Mouse (Mus musculus): ENCODE data around the gene 0610010K14Rik. TPM values are rescaled to one million over a fixed set of nuclear protein-coding genes. Genes with fewer than 3 reads are reported as not detected.

The 0610010K14Rik gene
- polyA plus RNA-seq, 1 experiment from 2014 or later, result 211 TPM

DNA sequence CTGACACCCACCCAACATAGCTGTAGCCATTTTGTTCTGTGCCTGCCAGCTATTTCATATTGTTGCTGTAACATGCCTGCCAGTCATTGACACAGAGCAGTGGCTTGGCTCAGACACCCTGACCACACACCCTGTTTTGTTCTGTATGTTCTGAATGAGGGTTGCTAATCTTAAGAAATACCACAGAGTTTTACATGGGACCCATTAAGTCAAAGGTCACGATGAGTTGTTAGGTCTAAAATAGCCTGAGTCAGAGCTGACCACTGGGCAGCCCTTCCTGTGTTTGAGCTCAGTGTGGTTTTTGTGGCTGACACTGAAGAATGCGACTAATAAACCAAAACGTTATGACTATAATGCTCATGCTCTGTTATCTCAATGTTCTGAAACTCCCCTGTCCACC, 39.4 kb downstream of the 0610010K14Rik start:
- Histone ChIP-seq H3K27ac (replicated peaks; ENCODE audit: low read depth, low read length) (no peak overlapping the region), H3K4me3 (ENCODE audit: low read depth, low read length) (no peak overlapping the region), H3K9me3 (replicated peaks; ENCODE audit: control insufficient read depth, low read length) (no peaks in the 10 kb centered on the region), H3K36me3 (replicated peaks; ENCODE audit: control insufficient read depth, insufficient read depth, low read depth, low read length) (no peaks in the 10 kb centered on the region), H3K9ac (replicated peaks; ENCODE audit: low read length) (no peak overlapping the region), H3K4me2 (ENCODE audit: low read depth, low read length) (no peak overlapping the region), H3K27me3 (ENCODE audit: control insufficient read depth, insufficient read depth, low read length) (no peaks in the 10 kb centered on the region), H3K4me1 (ENCODE audit: control insufficient read depth, insufficient read depth, low read length) (no peaks in the 10 kb centered on the region; the same call in 1 of the 2 replicates)
- DNase-seq (ENCODE audit: low spot score) (no peak), ATAC-seq (replicated peaks; ENCODE audit: insufficient number of reproducible peaks, low FRiP score, low TSS enrichment, low read depth) (no peak)
- WGBS, result 83% methylated on average over 3 of the region's 3 CpGs

DNA sequence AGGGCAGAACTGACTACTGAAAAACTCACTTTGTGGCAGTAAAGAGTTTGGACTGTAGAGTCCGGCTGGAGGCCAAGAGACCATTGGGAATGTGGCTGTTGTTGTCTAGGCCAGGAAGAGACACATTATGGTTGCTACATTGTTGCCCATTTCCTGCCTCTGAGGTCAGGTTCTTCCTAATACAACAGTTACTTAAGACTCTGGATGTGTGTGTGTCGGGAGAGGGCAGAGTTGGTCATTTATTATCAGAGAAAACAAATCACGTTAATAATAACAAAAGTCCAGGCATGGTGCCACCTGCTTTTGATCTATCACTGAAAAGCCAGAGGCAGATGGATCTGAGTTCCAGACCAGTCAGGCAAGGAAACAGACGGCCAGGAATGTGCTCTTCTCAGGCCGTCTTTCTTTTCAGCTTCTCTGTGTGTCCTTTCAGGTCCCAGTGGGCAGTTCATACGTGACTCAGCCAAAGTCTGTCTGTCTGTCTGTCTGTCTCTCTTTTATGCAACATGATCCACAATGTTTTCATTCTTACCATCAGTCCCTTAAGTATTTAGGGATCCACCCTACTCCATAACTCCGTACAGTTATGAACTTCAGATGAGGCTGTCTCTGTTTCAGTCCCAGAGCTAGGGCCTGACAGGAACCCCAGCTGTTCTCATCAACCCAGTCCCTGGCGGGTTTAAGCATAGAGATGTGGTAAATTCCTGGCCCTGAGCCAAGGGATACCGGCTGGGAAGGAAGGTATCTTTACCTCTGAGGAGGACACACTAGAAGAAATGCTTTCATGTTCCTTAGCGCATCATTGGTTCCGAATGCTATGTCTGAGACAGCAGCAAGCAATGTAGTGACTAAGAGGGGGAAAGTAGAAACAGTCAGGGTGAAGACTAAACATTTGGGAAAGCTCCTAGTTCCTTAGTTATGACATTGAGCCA, 44.1 kb downstream of the 0610010K14Rik start:
- no peaks in the 10 kb centered on the region for H3K4me1 ChIP-seq (ENCODE audit: control insufficient read depth, insufficient read depth, low read length)
- WGBS, result 60% methylated on average over 11 of the region's 11 CpGs

DNA sequence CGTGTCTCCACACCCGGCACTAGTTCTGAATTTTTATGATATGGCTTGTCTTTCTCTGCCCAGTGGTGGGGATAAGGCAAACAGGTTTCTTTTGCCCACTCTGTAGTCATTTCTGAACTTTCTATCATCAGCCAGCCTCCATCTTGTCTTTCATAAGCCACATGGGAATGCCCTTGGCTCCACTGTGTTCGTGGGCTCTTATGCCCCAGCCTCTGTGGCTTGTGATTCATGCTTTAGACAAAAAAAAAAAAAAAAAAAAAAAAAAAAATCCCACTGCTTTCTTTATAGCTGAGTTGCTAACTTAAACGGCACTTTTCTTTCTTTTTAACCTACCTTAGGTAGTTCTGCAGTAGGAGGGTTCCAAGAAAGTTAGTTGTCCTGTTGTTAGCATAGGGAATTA, 45.6 kb downstream of the 0610010K14Rik start:
- 78% methylated on average over 4 of the region's 4 CpGs for WGBS
- Histone ChIP-seq H3K9ac (replicated peaks; ENCODE audit: low read length) (no peak overlapping the region), H3K4me1 (ENCODE audit: control insufficient read depth, insufficient read depth, low read length) (no peaks in the 10 kb centered on the region), H3K27ac (replicated peaks; ENCODE audit: low read depth, low read length) (no peak overlapping the region), H3K4me2 (ENCODE audit: low read depth, low read length) (no peak overlapping the region), H3K9me3 (replicated peaks; ENCODE audit: control insufficient read depth, low read length) (no peaks in the 10 kb centered on the region), H3K36me3 (replicated peaks; ENCODE audit: control insufficient read depth, insufficient read depth, low read depth, low read length) (no peaks in the 10 kb centered on the region), H3K27me3 (ENCODE audit: control insufficient read depth, insufficient read depth, low read length) (no peaks in the 10 kb centered on the region), H3K4me3 (ENCODE audit: low read depth, low read length) (no peak overlapping the region)
- DNase-seq (ENCODE audit: low spot score) (no peak), ATAC-seq (replicated peaks; ENCODE audit: insufficient number of reproducible peaks, low FRiP score, low TSS enrichment, low read depth) (no peak)

More for the DNA sequence above, 44.1 kb downstream of the 0610010K14Rik start:
- DNase-seq (ENCODE audit: low spot score) (peak; percentile 7), ATAC-seq (replicated peaks; ENCODE audit: insufficient number of reproducible peaks, low FRiP score, low TSS enrichment, low read depth) (no peak)
- Histone ChIP-seq H3K9ac (replicated peaks; ENCODE audit: low read length) (no peak overlapping the region), H3K4me2 (ENCODE audit: low read depth, low read length) (no peak overlapping the region), H3K9me3 (replicated peaks; ENCODE audit: control insufficient read depth, low read length) (no peaks in the 10 kb centered on the region), H3K4me3 (ENCODE audit: low read depth, low read length) (no peak overlapping the region), H3K27ac (replicated peaks; ENCODE audit: low read depth, low read length) (no peak overlapping the region), H3K27me3 (ENCODE audit: control insufficient read depth, insufficient read depth, low read length) (no peaks in the 10 kb centered on the region), H3K36me3 (replicated peaks; ENCODE audit: control insufficient read depth, insufficient read depth, low read depth, low read length) (no peaks in the 10 kb centered on the region)

DNA sequence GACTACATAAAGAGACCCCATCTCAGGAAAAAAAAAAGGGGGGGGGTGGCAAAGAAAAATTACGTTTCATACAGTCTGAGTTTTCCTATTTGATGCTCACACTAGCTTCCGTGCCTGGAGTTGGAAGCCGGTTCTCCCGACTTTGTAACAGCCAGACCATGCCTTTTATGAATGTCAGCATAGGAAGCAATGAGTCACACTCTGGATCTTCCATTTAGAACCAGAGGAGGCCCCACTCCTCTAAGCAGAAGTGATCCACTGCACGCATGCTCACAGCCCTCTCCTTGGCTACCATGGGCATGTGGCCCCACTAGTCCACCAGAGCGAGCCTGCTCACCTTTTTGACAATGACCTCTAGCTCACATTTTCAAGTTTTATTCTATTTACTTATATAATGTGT, 46.5 kb downstream of the 0610010K14Rik start:
- no peak overlapping the region for H3K4me2 ChIP-seq (ENCODE audit: low read depth, low read length)
- no peaks in the 10 kb centered on the region for H3K27me3 ChIP-seq (ENCODE audit: control insufficient read depth, insufficient read depth, low read length)
- no peak overlapping the region for H3K9ac ChIP-seq (replicated peaks; ENCODE audit: low read length)
- no peak overlapping the region for H3K4me3 ChIP-seq (ENCODE audit: low read depth, low read length)
- ATAC-seq (replicated peaks; ENCODE audit: insufficient number of reproducible peaks, low FRiP score, low TSS enrichment, low read depth) (no peak), DNase-seq (ENCODE audit: low spot score) (no peak)
- H3K36me3 ChIP-seq (replicated peaks; ENCODE audit: control insufficient read depth, insufficient read depth, low read depth, low read length), result no peaks in the 10 kb centered on the region
- H3K9me3 ChIP-seq (replicated peaks; ENCODE audit: control insufficient read depth, low read length), result no peaks in the 10 kb centered on the region
- WGBS, result 86% methylated on average over 6 of the region's 6 CpGs
- no peak overlapping the region for H3K27ac ChIP-seq (replicated peaks; ENCODE audit: low read depth, low read length)
- no peaks in the 10 kb centered on the region for H3K4me1 ChIP-seq (ENCODE audit: control insufficient read depth, insufficient read depth, low read length)

DNA sequence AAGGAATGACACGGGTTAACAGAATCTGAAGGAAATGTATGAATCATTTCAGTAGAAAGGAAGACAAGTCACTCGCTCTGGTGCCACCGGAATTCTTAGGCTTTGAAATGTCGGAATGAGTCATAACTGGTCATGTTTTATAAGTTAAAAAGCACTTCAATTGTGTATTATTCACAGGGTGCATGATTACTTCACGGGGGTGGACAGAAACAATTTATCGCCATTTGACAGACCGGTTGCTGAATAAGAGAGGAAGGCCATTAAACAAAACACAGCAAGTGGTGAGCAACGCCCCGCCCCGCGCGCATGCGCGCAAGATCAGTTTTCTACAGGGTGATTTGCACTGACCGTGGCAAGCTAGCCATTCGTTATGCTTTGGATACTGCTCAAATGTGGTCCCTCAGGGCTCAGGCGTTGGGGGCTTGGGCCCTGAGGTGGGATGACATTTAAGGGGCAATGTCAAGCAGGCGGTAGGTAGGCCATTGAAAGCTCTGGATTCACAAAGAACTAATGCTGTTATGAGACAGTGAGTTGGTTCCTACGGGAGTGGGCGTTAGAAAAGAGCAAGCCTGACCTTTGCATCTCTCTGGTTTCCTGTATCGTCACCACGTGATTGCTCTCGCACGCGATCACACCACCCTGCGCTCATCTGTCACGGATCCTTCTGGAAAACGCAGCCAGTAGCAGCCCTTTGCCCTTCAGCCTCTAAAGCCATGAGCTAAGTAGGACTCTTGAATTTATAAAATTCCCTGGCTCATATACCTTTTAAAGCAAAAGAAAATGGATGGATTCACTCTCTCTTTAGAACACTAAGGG, 48.2 kb downstream of the 0610010K14Rik start:
- DNase-seq (ENCODE audit: low spot score), result no peak

More for the DNA sequence above, 48.2 kb downstream of the 0610010K14Rik start:
- Histone ChIP-seq H3K4me2 (ENCODE audit: low read depth, low read length) (no peak overlapping the region), H3K4me3 (ENCODE audit: low read depth, low read length) (no peak overlapping the region), H3K27me3 (ENCODE audit: control insufficient read depth, insufficient read depth, low read length) (no peaks in the 10 kb centered on the region), H3K4me1 (ENCODE audit: control insufficient read depth, insufficient read depth, low read length) (no peaks in the 10 kb centered on the region), H3K27ac (replicated peaks; ENCODE audit: low read depth, low read length) (no peak overlapping the region), H3K9ac (replicated peaks; ENCODE audit: low read length) (no peak overlapping the region), H3K36me3 (replicated peaks; ENCODE audit: control insufficient read depth, insufficient read depth, low read depth, low read length) (no peaks in the 10 kb centered on the region), H3K9me3 (replicated peaks; ENCODE audit: control insufficient read depth, low read length) (no peaks in the 10 kb centered on the region)
- ATAC-seq (replicated peaks; ENCODE audit: insufficient number of reproducible peaks, low FRiP score, low TSS enrichment, low read depth), result no peak
- WGBS, result 86% methylated on average over 28 of the region's 28 CpGs

MicroRNAs within 50 kb of the gene (microRNA counts, 519-probe panel; counts per million panel counts)
- microRNA mmu-miR-195, result not detected
- 1,888 counts per million, percentile 11 among the panel's probes with 10 or more counts for microRNA mmu-miR-497

Small RNA genes lying within 50 kb of the gene (microRNA-seq; reads per million reads assigned to microRNA genes)
- 772 reads per million, percentile 68 among the genes with 10 or more reads in this experiment for gene Mir195a (ENCODE audit: borderline number of aligned reads)
- not detected for gene Mir497 (ENCODE audit: borderline number of aligned reads)
- not detected for gene Mir497b (ENCODE audit: borderline number of aligned reads)

Other genes with a start within 250 kb of the 0610010K14Rik start
- gene Gabarap, start 246.8 kb downstream of the 0610010K14Rik start, polyA plus RNA-seq (2014; fragmentation: Nextera tagmentation; extraction: Ambion mirVana), result 474 and 509 TPM in 2 replicates
- gene Phf23, start 242.1 kb downstream of the 0610010K14Rik start, polyA plus RNA-seq (2014; fragmentation: Nextera tagmentation; extraction: Ambion mirVana), result 57.7 and 58.0 TPM in 2 replicates
- 34.9 and 35.7 TPM in 2 replicates for gene Dvl2, start 237.3 kb downstream of the 0610010K14Rik start, polyA plus RNA-seq (2014; fragmentation: Nextera tagmentation; extraction: Ambion mirVana)
- gene Acadvl, start 222.5 kb downstream of the 0610010K14Rik start, polyA plus RNA-seq (2014; fragmentation: Nextera tagmentation; extraction: Ambion mirVana), result 54.2 and 57.6 TPM in 2 replicates
- gene Dlg4, start 221.0 kb downstream of the 0610010K14Rik start, polyA plus RNA-seq (2014; fragmentation: Nextera tagmentation; extraction: Ambion mirVana), result 7.6 and 11.2 TPM in 2 replicates
- gene Asgr1, start 183.8 kb downstream of the 0610010K14Rik start, polyA plus RNA-seq (2014; fragmentation: Nextera tagmentation; extraction: Ambion mirVana), result 0.46 and 0.95 TPM in 2 replicates
- gene Asgr2, start 145.3 kb downstream of the 0610010K14Rik start, polyA plus RNA-seq (2014; fragmentation: Nextera tagmentation; extraction: Ambion mirVana), result not detected in 2 replicates
- 0.39 TPM in 1 of 2 replicates, not detected in the other for gene Mgl2, start 107.6 kb downstream of the 0610010K14Rik start, polyA plus RNA-seq (2014; fragmentation: Nextera tagmentation; extraction: Ambion mirVana)
- gene Clec10a, start 81.7 kb downstream of the 0610010K14Rik start, polyA plus RNA-seq (2014; fragmentation: Nextera tagmentation; extraction: Ambion mirVana), result 0.72 and 1.3 TPM in 2 replicates
- gene Slc16a11, start 25.2 kb downstream of the 0610010K14Rik start, polyA plus RNA-seq (2014; fragmentation: Nextera tagmentation; extraction: Ambion mirVana), result 0.81 TPM in 1 of 2 replicates, not detected in the other
- gene Slc16a13, start 16.9 kb downstream of the 0610010K14Rik start, polyA plus RNA-seq (2014; fragmentation: Nextera tagmentation; extraction: Ambion mirVana), result 8.5 and 13.4 TPM in 2 replicates
- gene Bcl6b, start 8.1 kb downstream of the 0610010K14Rik start, polyA plus RNA-seq (2014; fragmentation: Nextera tagmentation; extraction: Ambion mirVana), result 6.7 and 6.9 TPM in 2 replicates
- 7.5 and 9.1 TPM in 2 replicates for gene Gm21988, start 1.9 kb upstream of the 0610010K14Rik start, polyA plus RNA-seq (2014; fragmentation: Nextera tagmentation; extraction: Ambion mirVana)
- 103 and 110 TPM in 2 replicates for gene Rnasek, start 1.9 kb upstream of the 0610010K14Rik start, polyA plus RNA-seq (2014; fragmentation: Nextera tagmentation; extraction: Ambion mirVana)
- 3.2 and 4.1 TPM in 2 replicates for gene Alox12, start 17.4 kb upstream of the 0610010K14Rik start, polyA plus RNA-seq (2014; fragmentation: Nextera tagmentation; extraction: Ambion mirVana)
- 0.14 and 0.43 TPM in 2 replicates for gene Alox12e, start 84.7 kb upstream of the 0610010K14Rik start, polyA plus RNA-seq (2014; fragmentation: Nextera tagmentation; extraction: Ambion mirVana)
- 0.34 and 0.84 TPM in 2 replicates for gene Alox15, start 114.1 kb upstream of the 0610010K14Rik start, polyA plus RNA-seq (2014; fragmentation: Nextera tagmentation; extraction: Ambion mirVana)
- 34.9 and 39.4 TPM in 2 replicates for gene Pelp1, start 172.1 kb upstream of the 0610010K14Rik start, polyA plus RNA-seq (2014; fragmentation: Nextera tagmentation; extraction: Ambion mirVana)
- gene Arrb2, start 194.7 kb upstream of the 0610010K14Rik start, polyA plus RNA-seq (2014; fragmentation: Nextera tagmentation; extraction: Ambion mirVana), result 21.4 and 24.1 TPM in 2 replicates
- gene Med11, start 214.0 kb upstream of the 0610010K14Rik start, polyA plus RNA-seq (2014; fragmentation: Nextera tagmentation; extraction: Ambion mirVana), result 38.7 and 46.9 TPM in 2 replicates
- gene Zmynd15, start 221.5 kb upstream of the 0610010K14Rik start, polyA plus RNA-seq (2014; fragmentation: Nextera tagmentation; extraction: Ambion mirVana), result 0.18 and 0.26 TPM in 2 replicates
- 0.81 and 0.91 TPM in 2 replicates for gene Cxcl16, start 222.1 kb upstream of the 0610010K14Rik start, polyA plus RNA-seq (2014; fragmentation: Nextera tagmentation; extraction: Ambion mirVana)

Measured in embryonic facial prominence, embryonic 11.5 days (tissue).